Mouse (Mus musculus) left cerebral cortex, postnatal 14 days (tissue): ENCODE data around the gene Tmem203. TPM values are rescaled to one million over a fixed set of nuclear protein-coding genes. Genes with fewer than 3 reads are reported as not detected.
A peak's percentile ranks its signal among the peaks of the same experiment; 100 is the strongest.

Experiments used
- DNase-seq, 2 experiments: peaks; one replicate each; pipeline ENCODE4 v3.0.0; 2021 to 2022; ENCODE audit warnings: low spot score in 2 of 2, mixed read lengths in 1 of 2
- intact Hi-C: fragments of 180-260 bp; cut with DNase I; formaldehyde crosslinking; loops from one replicate; pipeline ENCODE4 v1.15.1; 2025
- total RNA-seq, 2 experiments: library from RNA; stranded (reverse); gene quantifications; 2 replicates each; pipeline ENCODE4 v1.2.3; 2021

Tmem203 gene
- total RNA-seq, 2 experiments from 2014 or later, result 35.3 to 41.3 TPM

GRCm38 (mm10) chr2:25229582-25229981 is 25.7 kb upstream of the Tmem203 start:
- intact Hi-C loops, result loop anchor here (2.0 to 5.0 kb wide), 2 partner anchors 37 to 43 kb away; partner anchors contain the start of genes Anapc2 and Ssna1
- DNase-seq, result no peak

DNA sequence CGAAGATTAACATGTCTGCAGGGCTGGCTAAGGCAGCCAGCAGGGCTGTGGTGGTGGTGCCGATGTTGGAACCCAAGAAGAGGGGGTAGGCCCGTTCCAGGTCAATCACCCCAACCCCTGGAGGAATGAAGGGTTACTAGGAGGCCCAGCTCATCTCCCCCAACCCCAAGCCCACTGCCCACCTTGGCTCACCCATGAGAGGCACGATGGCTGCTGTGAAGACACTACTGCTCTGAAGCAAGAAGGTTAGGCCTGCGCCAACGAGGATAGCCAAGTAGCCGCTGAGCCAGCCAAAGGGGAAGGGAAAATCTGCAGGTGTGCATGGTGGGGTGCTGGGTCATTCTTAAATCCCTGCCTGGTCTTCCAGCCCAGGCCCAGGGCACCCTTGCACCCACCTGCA is 24.7 kb upstream of the Tmem203 start:
- DNase-seq, result no peak
- intact Hi-C loops, result no loop called here

GRCm38 (mm10) chr2:25231038-25231437 is 24.2 kb upstream of the Tmem203 start:
- DNase-seq, result no peak
- intact Hi-C loops, result no loop called here

GRCm38 (mm10) chr2:25233421-25233820 is 21.8 kb upstream of the Tmem203 start:
- DNase-seq, result no peak
- intact Hi-C loops, result no loop called here

- intact Hi-C loops, result no loop called here
- no peak for DNase-seq
Observed at GRCm38 (mm10) chr2:25234050-25234449, 21.2 kb upstream of the Tmem203 start, which contains the start of gene Slc34a3. TSS of gene Slc34a3 (minus strand) at chr2:25234364.

DNA sequence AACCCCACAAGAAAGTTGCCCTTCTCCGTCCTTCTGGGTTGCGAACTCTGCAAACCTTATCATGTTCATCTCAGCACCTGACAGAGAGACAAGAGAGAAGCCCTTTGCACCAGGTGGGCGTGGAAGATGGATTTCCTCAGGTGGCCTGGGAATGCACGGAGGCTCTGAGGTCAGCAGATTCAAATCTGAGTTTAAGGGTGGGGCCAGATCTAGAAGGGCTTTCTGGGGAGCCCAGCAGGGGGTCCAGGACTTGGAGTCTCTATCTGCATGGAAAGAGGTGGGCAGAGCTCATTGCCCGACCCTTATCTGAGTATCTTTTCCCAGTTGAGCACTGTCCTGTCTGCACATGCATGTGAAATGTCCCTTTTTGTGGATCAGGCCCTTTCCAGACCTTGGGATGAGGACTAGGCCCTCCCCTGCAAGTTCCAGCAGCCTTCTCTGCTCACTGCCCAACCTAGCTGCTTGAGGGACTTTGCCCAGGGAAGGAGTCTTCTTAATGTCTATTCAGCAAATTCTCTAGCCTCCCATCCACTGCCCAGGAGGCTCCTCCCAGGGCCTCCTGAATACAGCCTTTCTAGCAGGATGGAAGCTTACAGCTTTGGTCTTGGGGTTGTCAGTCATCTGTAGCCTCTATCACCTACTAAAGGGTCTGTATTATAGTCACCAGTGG is 20.6 kb upstream of the Tmem203 start:
- no peak for DNase-seq

GRCm38 (mm10) chr2:25236614-25237013 is 18.6 kb upstream of the Tmem203 start, which contains the start of gene Rnf224:
TSS of gene Rnf224 (minus strand) at chr2:25236787.
- DNase-seq, result no peak
- intact Hi-C loops, result no loop called here

More for the DNA sequence above, 20.6 kb upstream of the Tmem203 start:
- intact Hi-C loops, result no loop called here

DNA sequence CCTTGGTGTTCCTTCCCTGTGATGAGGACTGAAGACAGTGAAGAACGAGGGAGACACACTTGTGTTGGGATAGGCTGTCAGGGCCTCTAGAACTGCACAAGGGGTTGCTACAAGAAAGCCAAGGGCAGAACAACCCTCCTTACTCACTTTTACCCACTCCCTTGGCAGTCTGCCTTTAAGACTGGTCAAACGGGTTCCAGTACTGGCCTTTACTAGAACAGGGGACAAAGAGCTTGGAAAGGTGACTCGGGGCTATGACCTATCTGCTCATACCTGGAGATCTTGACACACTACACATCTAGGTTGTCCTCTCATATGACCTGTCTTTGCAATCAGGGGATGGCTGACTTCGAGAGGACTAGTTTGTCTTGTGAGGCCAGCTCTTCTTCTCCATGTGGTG is 17.7 kb upstream of the Tmem203 start:
- DNase-seq, result no peak
- intact Hi-C loops, result no loop called here

- DNase-seq, result no peak
- intact Hi-C loops, result no loop called here
Observed at GRCm38 (mm10) chr2:25238106-25238505, 17.1 kb upstream of the Tmem203 start.

- intact Hi-C loops, result no loop called here
- no peak for DNase-seq
Observed at GRCm38 (mm10) chr2:25239766-25240165, 15.5 kb upstream of the Tmem203 start.

- intact Hi-C loops, result no loop called here
- DNase-seq, result no peak
Observed at GRCm38 (mm10) chr2:25240310-25240709, 14.9 kb upstream of the Tmem203 start.

DNA sequence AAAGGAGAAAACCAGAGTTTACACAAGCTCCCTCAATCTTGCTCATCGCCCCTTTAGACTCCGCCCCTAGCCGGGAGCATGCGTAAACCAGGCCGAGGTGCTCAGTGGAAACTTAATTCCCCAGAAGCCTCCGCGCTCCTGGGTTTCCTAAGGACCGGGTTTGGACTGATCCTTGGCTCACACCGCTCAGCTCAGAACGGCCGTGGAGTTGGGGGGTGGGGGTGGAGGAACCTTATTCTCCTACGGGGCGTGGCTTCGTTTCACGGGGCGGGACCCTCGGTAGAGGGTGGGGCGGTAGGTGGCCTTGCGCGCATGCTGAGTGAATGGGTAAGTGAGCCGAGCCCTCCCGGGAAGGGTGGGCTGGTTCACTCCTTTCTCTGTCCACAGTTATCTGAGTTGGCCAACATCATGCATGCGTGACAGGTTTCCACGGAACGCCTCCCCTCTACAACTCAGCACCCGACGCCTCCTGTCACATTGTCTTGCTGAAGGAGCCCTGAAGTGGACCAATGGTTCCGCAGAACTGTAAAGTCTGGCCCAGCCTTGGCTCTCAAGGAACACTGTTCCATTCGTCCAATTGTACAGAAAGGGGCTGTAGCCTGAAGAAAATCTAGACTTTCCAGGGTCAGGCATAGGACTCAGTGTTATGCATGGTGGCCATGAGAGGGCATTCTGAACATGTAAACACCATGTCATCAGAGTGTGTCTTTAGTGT is 14.4 kb upstream of the Tmem203 start:
- intact Hi-C loops, result no loop called here
- peak; percentile 69 to 75 for DNase-seq

GRCm38 (mm10) chr2:25241438-25241775 is 13.8 kb upstream of the Tmem203 start:
- intact Hi-C loops, result no loop called here
- DNase-seq, result no peak

GRCm38 (mm10) chr2:25242101-25242506 is 13.1 kb upstream of the Tmem203 start, which contains the start of the genes Rnf208 and Cysrt1:
TSS of gene Rnf208 (plus strand) at chr2:25242255.
TSS of gene Cysrt1 (minus strand) at chr2:25242452.
- DNase-seq, result peak in 1 of 2 experiments; percentile 59
- intact Hi-C loops, result no loop called here

DNA sequence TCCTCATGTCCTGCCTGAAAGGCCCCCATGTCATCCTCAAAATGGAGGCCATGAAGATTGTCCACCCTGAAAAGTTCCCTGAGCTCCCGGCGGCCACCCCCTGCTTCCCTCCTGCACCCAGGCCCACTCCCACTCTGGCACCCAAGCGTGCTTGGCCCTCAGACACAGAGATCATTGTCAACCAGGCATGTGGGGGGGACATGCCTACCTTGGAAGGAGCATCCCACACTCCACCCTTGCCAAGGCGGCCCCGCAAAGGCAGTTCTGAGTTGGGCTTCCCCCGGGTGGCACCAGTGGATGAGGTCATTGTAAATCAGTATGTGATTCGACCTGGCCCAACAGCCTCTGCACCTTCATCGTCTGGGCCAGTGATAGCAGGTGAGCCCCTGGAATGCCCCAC is 11.9 kb upstream of the Tmem203 start:
- intact Hi-C loops, result no loop called here
- no peak for DNase-seq

DNA sequence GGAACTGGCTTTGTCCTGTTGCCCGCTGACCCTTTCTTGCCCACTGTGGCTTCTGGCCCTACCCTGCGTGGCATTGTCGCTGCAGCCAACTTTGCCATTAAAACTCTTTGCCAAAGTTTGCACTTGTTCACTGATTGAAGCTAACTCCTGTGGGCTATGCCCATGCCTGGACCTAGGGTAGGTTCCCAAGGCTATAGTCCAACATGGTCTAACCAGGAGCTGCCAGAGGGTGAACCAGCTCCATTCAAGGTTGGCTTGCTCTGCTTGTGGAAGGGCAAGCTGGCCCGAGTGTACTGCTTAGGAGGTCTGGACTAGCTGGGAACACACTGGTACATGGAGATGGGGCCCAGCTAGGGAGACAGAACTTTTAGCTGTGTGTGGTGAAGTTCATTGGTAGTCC is 11.1 kb upstream of the Tmem203 start:
- no peak for DNase-seq
- intact Hi-C loops, result no loop called here

GRCm38 (mm10) chr2:25246183-25247072 is 8.8 kb upstream of the Tmem203 start, which contains the start of gene AL732309.1:
TSS of gene AL732309.1 (minus strand) at chr2:25246863.
- intact Hi-C loops, result no loop called here
- no peak for DNase-seq

GRCm38 (mm10) chr2:25252331-25252730 is 2.9 kb upstream of the Tmem203 start:
- no peak for DNase-seq
- intact Hi-C loops, result no loop called here

DNA sequence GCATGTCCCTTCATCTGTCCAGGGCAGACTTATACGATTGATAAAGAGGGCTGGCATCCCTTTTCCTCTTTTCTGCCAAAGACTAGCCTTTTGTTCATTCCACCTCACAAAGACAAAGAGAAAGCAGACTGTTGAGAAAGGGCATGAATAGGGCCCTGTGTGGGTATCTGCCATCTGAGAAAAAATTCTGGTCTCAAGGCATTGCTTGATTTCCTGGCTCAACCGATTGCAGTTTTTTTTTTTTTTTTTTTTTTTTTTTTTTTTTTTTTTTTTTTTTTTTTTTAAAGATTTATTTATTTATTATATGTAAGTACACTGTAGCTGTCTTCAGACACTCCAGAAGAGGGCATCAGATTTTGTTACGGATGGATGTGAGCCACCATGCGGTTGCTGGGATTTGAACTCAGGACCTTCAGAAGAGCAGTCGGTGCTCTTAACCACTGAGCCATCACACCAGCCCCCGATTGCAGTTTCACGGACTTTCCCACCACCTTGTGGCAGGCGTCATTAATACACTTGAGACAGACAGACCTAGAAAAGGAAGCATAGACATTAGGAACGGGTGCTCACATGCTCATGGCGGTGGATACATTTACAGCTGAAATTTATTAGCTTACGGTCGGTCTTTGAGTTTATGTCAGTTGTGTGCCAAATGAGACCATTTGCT is 1.3 kb downstream of the Tmem203 start:
- DNase-seq, result peak in 1 of 2 experiments; percentile 44
- intact Hi-C loops, result loop anchor here (5.0 kb wide), 1 partner anchor 64 kb away; no protein-coding TSS in a partner anchor
